Mouse (Mus musculus): ENCODE results near the gene Bbof1.

DNA sequence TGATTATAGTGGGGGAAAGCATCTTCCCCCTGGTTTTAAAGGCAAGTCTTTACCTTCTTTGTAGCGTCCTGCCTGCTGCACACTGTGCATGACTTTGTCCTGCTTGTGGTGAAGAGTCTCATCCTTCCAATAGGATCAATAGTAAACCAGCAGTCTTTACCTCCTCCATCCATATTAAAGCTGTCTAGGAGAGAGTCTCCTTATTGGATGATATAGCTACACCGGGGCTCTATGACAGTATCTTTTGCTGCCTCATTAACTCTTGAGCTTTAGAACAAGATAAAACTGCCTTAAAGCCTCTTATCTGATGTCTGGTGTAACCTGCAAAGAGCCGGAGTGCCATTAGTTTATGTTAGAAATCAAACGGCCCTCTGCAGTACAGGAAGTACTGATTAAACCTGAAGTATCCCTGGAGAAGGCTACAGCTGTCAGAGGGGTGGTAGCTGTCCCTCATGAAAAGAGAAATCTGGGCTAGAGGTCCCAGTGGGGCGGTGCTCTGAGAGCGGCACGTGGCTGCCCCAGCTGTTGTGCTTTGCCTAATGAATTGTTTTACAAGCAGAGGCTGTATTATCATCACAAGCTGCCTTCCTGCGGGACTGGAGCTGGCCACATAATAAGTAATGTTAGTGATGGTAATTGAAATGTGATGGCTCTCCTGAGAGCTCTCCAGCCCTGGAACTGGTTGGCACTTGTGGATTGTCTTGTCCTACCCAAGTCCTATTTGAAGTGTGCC is 78.6 kb downstream of the Bbof1 start:
- no peak for TF ChIP-seq CTCF (IDR thresholded peaks at IDR 0.05; ENCODE audit: control insufficient read depth, insufficient read depth, insufficient replicate concordance, low read depth, low read length)
- no peak for TF ChIP-seq POLR2A (IDR thresholded peaks at IDR 0.05; ENCODE audit: control insufficient read depth, low read depth, low read length)
